Mouse (Mus musculus): ENCODE results near the gene Gm21985. TPM values are rescaled to one million over a fixed set of nuclear protein-coding genes. Genes with fewer than 3 reads are reported as not detected.

The Gm21985 gene
- polyA plus RNA-seq, 1 experiment = not detected

- Histone ChIP-seq H3K36me3 (ENCODE audit: control insufficient read depth, insufficient read depth) (peaks cover 5% of the 10 kb centered on the region), H3K4me2 (ENCODE audit: low read depth) (peak within 1 kb of the TSS; percentile 90), H3K4me3 (peak within 1 kb of the TSS; percentile 59), H3K79me2 (ENCODE audit: control insufficient read depth, insufficient read depth) (peaks cover 15% of the 10 kb centered on the region), H3K27me3 (ENCODE audit: control insufficient read depth, insufficient read depth, insufficient read length) (no peaks in the 10 kb centered on the region), H3ac (ENCODE audit: control insufficient read depth, insufficient read length) (peak within 1 kb of the TSS; percentile 52)
- TF ChIP-seq REST (IDR thresholded peaks at IDR 0.05; ENCODE audit: insufficient read depth, insufficient read length) (no peak), POLR2AphosphoS2 (IDR thresholded peaks at IDR 0.05; ENCODE audit: insufficient read length, low read depth) (peak; percentile 98), E2F4 (IDR thresholded peaks at IDR 0.05; ENCODE audit: insufficient read depth) (peak; percentile 40), MYOD1 (IDR thresholded peaks at IDR 0.05; ENCODE audit: control insufficient read depth in 1 of 3, insufficient read length in 2 of 3, low read depth in 2 of 3) (no peak), SRF (IDR thresholded peaks at IDR 0.05; ENCODE audit: control insufficient read depth, insufficient read length, low read depth) (no peak), CEBPB (IDR thresholded peaks at IDR 0.05; ENCODE audit: insufficient read depth, poor library complexity, severe bottlenecking) (no peak), MAX (IDR thresholded peaks at IDR 0.05; ENCODE audit: low read depth) (peak; percentile 40), TCF3 (IDR thresholded peaks at IDR 0.05; ENCODE audit: insufficient read length, low read depth) (no peak), USF1 (IDR thresholded peaks at IDR 0.05; ENCODE audit: low read depth) (peak; percentile 48), POLR2A (IDR thresholded peaks at IDR 0.05; ENCODE audit: insufficient read length, low read depth) (peak; percentile 98), MYOG (IDR thresholded peaks at IDR 0.05; ENCODE audit: control insufficient read depth in 1 of 3, insufficient read depth in 1 of 3, insufficient read length in 2 of 3, low read depth in 2 of 3) (peak in 1 of 3 experiments; percentile 14), TCF12 (IDR thresholded peaks at IDR 0.05; ENCODE audit: insufficient read depth, poor library complexity, severe bottlenecking) (no peak)
Observed at GRCm38 (mm10) chr2:112261748-112262653, 4.1 kb upstream of the Gm21985 start, which contains the start of gene Nop10. Nop10 (plus strand) TSS chr2:112261926.

- peak overlapping the region; percentile 59 for H3K4me3 ChIP-seq
- H3K79me2 ChIP-seq (ENCODE audit: control insufficient read depth, insufficient read depth) = peaks cover 19% of the 10 kb centered on the region
- peaks cover 5% of the 10 kb centered on the region for H3K36me3 ChIP-seq (ENCODE audit: control insufficient read depth, insufficient read depth)
- peak overlapping the region; percentile 90 for H3K4me2 ChIP-seq (ENCODE audit: low read depth)
- no peaks in the 10 kb centered on the region for H3K27me3 ChIP-seq (ENCODE audit: control insufficient read depth, insufficient read depth, insufficient read length)
- peak overlapping the region; percentile 52 for H3ac ChIP-seq (ENCODE audit: control insufficient read depth, insufficient read length)
- TF ChIP-seq TCF12 (IDR thresholded peaks at IDR 0.05; ENCODE audit: insufficient read depth, poor library complexity, severe bottlenecking) (no peak), MAX (IDR thresholded peaks at IDR 0.05; ENCODE audit: low read depth) (no peak), POLR2A (IDR thresholded peaks at IDR 0.05; ENCODE audit: insufficient read length, low read depth) (no peak), CEBPB (IDR thresholded peaks at IDR 0.05; ENCODE audit: insufficient read depth, poor library complexity, severe bottlenecking) (no peak), E2F4 (IDR thresholded peaks at IDR 0.05; ENCODE audit: insufficient read depth) (no peak)
Observed at GRCm38 (mm10) chr2:112262779-112263295, 3.3 kb upstream of the Gm21985 start.

- TF ChIP-seq MAX (IDR thresholded peaks at IDR 0.05; ENCODE audit: low read depth) (no peak), CEBPB (IDR thresholded peaks at IDR 0.05; ENCODE audit: insufficient read depth, poor library complexity, severe bottlenecking) (no peak), SRF (IDR thresholded peaks at IDR 0.05; ENCODE audit: control insufficient read depth, insufficient read length, low read depth) (no peak), TCF3 (IDR thresholded peaks at IDR 0.05; ENCODE audit: insufficient read length, low read depth) (no peak)
- H3K36me3 ChIP-seq (ENCODE audit: control insufficient read depth, insufficient read depth) = peaks cover 5% of the 10 kb centered on the region
- H3K79me2 ChIP-seq (ENCODE audit: control insufficient read depth, insufficient read depth) = peaks cover 23% of the 10 kb centered on the region
- H3K27me3 ChIP-seq (ENCODE audit: control insufficient read depth, insufficient read depth, insufficient read length) = no peaks in the 10 kb centered on the region
- H3ac ChIP-seq (ENCODE audit: control insufficient read depth, insufficient read length) = no peak overlapping the region
- H3K4me2 ChIP-seq (ENCODE audit: low read depth) = no peak overlapping the region
- H3K4me3 ChIP-seq = no peak overlapping the region
Observed at GRCm38 (mm10) chr2:112264364-112264763, 1.8 kb upstream of the Gm21985 start.

- peak; percentile 97 for TF ChIP-seq POLR2AphosphoS2 (IDR thresholded peaks at IDR 0.05; ENCODE audit: insufficient read length, low read depth)
- peak in 2 of 3 experiments; percentile 53 to 65 for TF ChIP-seq MYOG (IDR thresholded peaks at IDR 0.05; ENCODE audit: control insufficient read depth in 1 of 3, insufficient read depth in 1 of 3, insufficient read length in 2 of 3, low read depth in 2 of 3)
- TF ChIP-seq CEBPB (IDR thresholded peaks at IDR 0.05; ENCODE audit: insufficient read depth, poor library complexity, severe bottlenecking) = no peak
- TF ChIP-seq USF1 (IDR thresholded peaks at IDR 0.05; ENCODE audit: low read depth) = peak; percentile 43
- TF ChIP-seq SRF (IDR thresholded peaks at IDR 0.05; ENCODE audit: control insufficient read depth, insufficient read length, low read depth) = no peak
- no peak for TF ChIP-seq TCF12 (IDR thresholded peaks at IDR 0.05; ENCODE audit: insufficient read depth, poor library complexity, severe bottlenecking)
- TF ChIP-seq REST (IDR thresholded peaks at IDR 0.05; ENCODE audit: insufficient read depth, insufficient read length) = no peak
- peak in 2 of 3 experiments; percentile 45 to 64 for TF ChIP-seq MYOD1 (IDR thresholded peaks at IDR 0.05; ENCODE audit: control insufficient read depth in 1 of 3, insufficient read length in 2 of 3, low read depth in 2 of 3)
- TF ChIP-seq POLR2A (IDR thresholded peaks at IDR 0.05; ENCODE audit: insufficient read length, low read depth) = peak; percentile 65
- no peak for TF ChIP-seq E2F4 (IDR thresholded peaks at IDR 0.05; ENCODE audit: insufficient read depth)
- TF ChIP-seq TCF3 (IDR thresholded peaks at IDR 0.05; ENCODE audit: insufficient read length, low read depth) = no peak
- peak; percentile 5 for TF ChIP-seq MAX (IDR thresholded peaks at IDR 0.05; ENCODE audit: low read depth)
- H3K79me2 ChIP-seq (ENCODE audit: control insufficient read depth, insufficient read depth) = peaks cover 23% of the 10 kb centered on the region
Observed at GRCm38 (mm10) chr2:112265448-112266241, 469 bp upstream of the Gm21985 start, which contains the start of gene Slc12a6. Slc12a6 (plus strand) TSS chr2:112265825.

More at GRCm38 (mm10) chr2:112265448-112266241, 469 bp upstream of the Gm21985 start, which contains the start of gene Slc12a6:
- Histone ChIP-seq H3K27me3 (ENCODE audit: control insufficient read depth, insufficient read depth, insufficient read length) (no peaks in the 10 kb centered on the region), H3K4me2 (ENCODE audit: low read depth) (peak within 1 kb of the TSS; percentile 97), H3K36me3 (ENCODE audit: control insufficient read depth, insufficient read depth) (peaks cover 5% of the 10 kb centered on the region), H3ac (ENCODE audit: control insufficient read depth, insufficient read length) (peak within 1 kb of the TSS; percentile 57), H3K4me3 (peak within 1 kb of the TSS; percentile 73)

All from myocyte (in vitro differentiated cells).